Mouse (Mus musculus): ENCODE measurements around the gene Tfdp1. TPM values are rescaled to one million over a fixed set of nuclear protein-coding genes. Genes with fewer than 3 reads are reported as not detected.
A peak's percentile ranks its signal among the peaks of the same experiment; 100 is the strongest.

The Tfdp1 gene
- 153 and 186 TPM in 2 replicates for total RNA-seq (2017)

GRCm38 (mm10) chr8:13338255-13338860 is at the start of gene Tfdp1:
Gene Tfdp1, plus strand, starts transcription at chr8:13338751.
- ATAC-seq (replicated peaks; ENCODE audit: low read depth, poor library complexity, severe bottlenecking): peak; percentile 66

- peak; percentile 52 for ATAC-seq (replicated peaks; ENCODE audit: low read depth, poor library complexity, severe bottlenecking)
These were observed 46.2 kb upstream of the Tfdp1 start for GRCm38 (mm10) chr8:13292364-13292763.

- no peak for ATAC-seq (replicated peaks; ENCODE audit: low read depth, poor library complexity, severe bottlenecking)
These were observed 44.7 kb upstream of the Tfdp1 start for GRCm38 (mm10) chr8:13293677-13294470.

GRCm38 (mm10) chr8:13299571-13299970 is 39.0 kb upstream of the Tfdp1 start:
- ATAC-seq (replicated peaks; ENCODE audit: low read depth, poor library complexity, severe bottlenecking): no peak

- no peak for ATAC-seq (replicated peaks; ENCODE audit: low read depth, poor library complexity, severe bottlenecking)
These were observed 37.5 kb upstream of the Tfdp1 start for GRCm38 (mm10) chr8:13301036-13301435.

GRCm38 (mm10) chr8:13305459-13305858 is 33.1 kb upstream of the Tfdp1 start:
- ATAC-seq (replicated peaks; ENCODE audit: low read depth, poor library complexity, severe bottlenecking): no peak

GRCm38 (mm10) chr8:13305884-13306283 is 32.7 kb upstream of the Tfdp1 start:
- ATAC-seq (replicated peaks; ENCODE audit: low read depth, poor library complexity, severe bottlenecking): no peak

GRCm38 (mm10) chr8:13306309-13306909 is 32.1 kb upstream of the Tfdp1 start:
- 0 out of 2 replicates have a peak, but pooled peaks have one; percentile 15 for ATAC-seq (replicated peaks; ENCODE audit: low read depth, poor library complexity, severe bottlenecking)

GRCm38 (mm10) chr8:13306916-13307315 is 31.6 kb upstream of the Tfdp1 start:
- no peak for ATAC-seq (replicated peaks; ENCODE audit: low read depth, poor library complexity, severe bottlenecking)

- ATAC-seq (replicated peaks; ENCODE audit: low read depth, poor library complexity, severe bottlenecking): no peak
These were observed 23.6 kb upstream of the Tfdp1 start for GRCm38 (mm10) chr8:13314922-13315321.

GRCm38 (mm10) chr8:13316671-13317070 is 21.9 kb upstream of the Tfdp1 start:
- ATAC-seq (replicated peaks; ENCODE audit: low read depth, poor library complexity, severe bottlenecking): no peak

GRCm38 (mm10) chr8:13326598-13326997 is 12.0 kb upstream of the Tfdp1 start:
- peak; percentile 62 for ATAC-seq (replicated peaks; ENCODE audit: low read depth, poor library complexity, severe bottlenecking)

GRCm38 (mm10) chr8:13334671-13335070 is 3.9 kb upstream of the Tfdp1 start:
- no peak for ATAC-seq (replicated peaks; ENCODE audit: low read depth, poor library complexity, severe bottlenecking)

- ATAC-seq (replicated peaks; ENCODE audit: low read depth, poor library complexity, severe bottlenecking): peak; percentile 48
These were observed 1.3 kb upstream of the Tfdp1 start for GRCm38 (mm10) chr8:13337245-13337644.

GRCm38 (mm10) chr8:13337678-13338077 is 873 bp upstream of the Tfdp1 start:
- ATAC-seq (replicated peaks; ENCODE audit: low read depth, poor library complexity, severe bottlenecking): no peak

- no peak for ATAC-seq (replicated peaks; ENCODE audit: low read depth, poor library complexity, severe bottlenecking)
These were observed 522 bp downstream of the Tfdp1 start for GRCm38 (mm10) chr8:13338901-13339645.

GRCm38 (mm10) chr8:13339646-13339990 is 1.1 kb downstream of the Tfdp1 start:
- no peak for ATAC-seq (replicated peaks; ENCODE audit: low read depth, poor library complexity, severe bottlenecking)

GRCm38 (mm10) chr8:13340650-13341049 is 2.1 kb downstream of the Tfdp1 start:
- no peak for ATAC-seq (replicated peaks; ENCODE audit: low read depth, poor library complexity, severe bottlenecking)

GRCm38 (mm10) chr8:13342340-13342739 is 3.8 kb downstream of the Tfdp1 start:
- no peak for ATAC-seq (replicated peaks; ENCODE audit: low read depth, poor library complexity, severe bottlenecking)

GRCm38 (mm10) chr8:13343134-13343533 is 4.6 kb downstream of the Tfdp1 start:
- ATAC-seq (replicated peaks; ENCODE audit: low read depth, poor library complexity, severe bottlenecking): no peak

GRCm38 (mm10) chr8:13350052-13350451 is 11.5 kb downstream of the Tfdp1 start:
- ATAC-seq (replicated peaks; ENCODE audit: low read depth, poor library complexity, severe bottlenecking): no peak

Data from common myeloid progenitor, adult 5-6 weeks (primary cell).